Mouse (Mus musculus): ENCODE measurements around the gene Wdr47. TPM values are rescaled to one million over a fixed set of nuclear protein-coding genes. Genes with fewer than 3 reads are reported as not detected.

Gene Wdr47
- total RNA-seq (2023), result 10 to 100 TPM; 17.8 to 20.6 TPM

DNA sequence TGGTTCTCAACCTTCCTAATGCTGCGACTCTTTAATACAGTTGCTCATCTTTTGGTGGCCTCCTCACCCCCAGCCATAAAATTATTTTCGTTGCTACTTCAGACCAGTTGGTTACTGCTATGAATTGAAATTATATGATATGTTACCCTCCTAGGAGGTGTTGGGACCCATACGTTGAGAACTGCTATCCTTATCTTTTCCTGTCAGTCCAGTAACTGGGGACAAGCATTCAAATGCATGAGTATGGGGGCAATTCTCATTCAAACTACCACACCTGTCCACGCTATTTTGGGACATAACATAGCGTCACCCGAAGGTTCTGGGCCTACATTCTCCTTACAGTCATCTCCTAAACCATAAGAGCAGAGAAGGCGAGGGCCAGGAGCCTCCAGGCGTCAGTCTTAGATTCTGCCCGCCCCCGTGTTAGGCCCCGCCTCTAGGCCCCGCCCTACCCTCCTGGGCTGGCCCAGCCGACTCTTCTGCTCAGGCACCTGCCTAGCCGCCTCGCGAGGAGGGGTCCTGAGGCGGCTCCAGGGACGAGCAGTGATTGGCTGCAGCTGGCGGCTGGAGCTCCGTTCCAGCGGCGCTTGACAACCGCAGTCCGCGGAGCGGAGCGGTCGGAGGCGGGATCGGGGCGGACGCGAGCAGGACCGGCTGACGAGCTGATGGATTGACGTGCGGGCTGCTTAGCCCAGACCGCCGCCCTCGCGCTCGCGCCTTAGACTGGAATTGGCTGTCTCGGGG, at the start of gene Wdr47:
Gene Wdr47 (plus strand): TSS at position 494 of the 744 bp plus-strand sequence.

DNA sequence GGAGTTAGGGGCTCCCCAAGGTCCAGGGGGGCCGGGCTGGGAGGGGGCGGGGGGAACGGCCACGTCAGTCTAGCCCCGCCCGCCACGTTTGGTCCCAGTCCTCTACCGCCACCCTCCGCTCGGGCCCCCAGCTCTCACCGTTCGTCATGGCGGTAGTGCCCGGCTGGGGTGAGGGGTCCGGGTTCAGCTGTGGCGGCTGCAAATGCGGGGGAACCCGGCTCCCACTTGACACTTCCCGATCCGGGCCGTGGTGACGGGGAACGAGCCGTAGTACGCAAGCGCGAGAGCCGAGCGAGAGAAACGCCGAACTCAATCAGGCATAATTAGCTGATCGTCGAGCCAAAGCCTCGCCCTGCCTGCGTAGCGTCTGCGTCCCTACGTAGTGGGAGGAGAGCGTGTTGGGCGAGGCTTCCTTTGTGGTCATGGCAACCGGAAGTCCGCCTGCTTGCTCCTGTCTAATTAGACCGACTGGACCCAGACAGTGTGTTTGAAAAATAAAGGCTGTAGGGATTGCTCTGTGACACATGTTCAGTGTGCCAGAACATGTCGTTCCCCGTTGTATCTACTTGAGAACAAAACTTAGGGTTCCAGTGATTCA, 28.8 kb upstream of the Wdr47 start, which contains the start of gene Tmem167b:
Gene Tmem167b (minus strand): TSS at position 334 of the 598 bp plus-strand sequence.

GRCm38 (mm10) chr3:108571443-108572294, 19.4 kb upstream of the Wdr47 start, which contains the start of gene Taf13:
Gene Taf13 (plus strand): TSS chr3:108571698.

GRCm38 (mm10) chr3:108653710-108654379, 62.8 kb downstream of the Wdr47 start, which contains the start of gene Clcc1:
Gene Clcc1 (plus strand): TSS chr3:108653913.

Other genes with a start within 250 kb of the Wdr47 start
- gene Mybphl, start 226.4 kb upstream of the Wdr47 start, total RNA-seq (2023), result not detected
- under 1 TPM; 0.82 to 0.89 TPM for gene Psrc1, start 207.4 kb upstream of the Wdr47 start, total RNA-seq (2023)
- 10 to 100 TPM in 1 of 2 experiments, 1 to 10 TPM in 1; 9.2 to 12.4 TPM for gene Celsr2, start 175.7 kb upstream of the Wdr47 start, total RNA-seq (2023)
- gene Sars, start 146.1 kb upstream of the Wdr47 start, total RNA-seq (2023), result 100 to 1,000 TPM; 158 to 162 TPM
- not detected for gene 1700013F07Rik, start 57.1 kb upstream of the Wdr47 start, total RNA-seq (2023)
- gene 5330417C22Rik, start 54.7 kb upstream of the Wdr47 start, total RNA-seq (2023), result under 1 TPM; 0.15 to 0.18 TPM
- gene Tmem167b, start 28.8 kb upstream of the Wdr47 start, total RNA-seq (2023), result 10 to 100 TPM; 37.6 to 39.8 TPM
- gene Taf13, start 19.6 kb upstream of the Wdr47 start, total RNA-seq (2023), result 10 to 100 TPM; 18.4 to 20.1 TPM
- 10 to 100 TPM; 35.9 to 39.2 TPM for gene Clcc1, start 62.6 kb downstream of the Wdr47 start, total RNA-seq (2023)
- gene Gpsm2, start 131.0 kb downstream of the Wdr47 start, total RNA-seq (2023), result 1 to 10 TPM; 7.5 to 7.8 TPM
- not detected for gene Aknad1, start 148.4 kb downstream of the Wdr47 start, total RNA-seq (2023)
- gene Stxbp3, start 249.2 kb downstream of the Wdr47 start, total RNA-seq (2023), result 10 to 100 TPM; 65.0 to 81.6 TPM